Mouse (Mus musculus) ZHBTc4 (cell line): ENCODE data around the gene Clrn1.

Experiments
- DNase-seq: peaks from one replicate; pipeline ENCODE4 v3.0.0-alpha.2; 2011; ENCODE audit warnings: low read depth, low spot score

Gene Clrn1

DNA sequence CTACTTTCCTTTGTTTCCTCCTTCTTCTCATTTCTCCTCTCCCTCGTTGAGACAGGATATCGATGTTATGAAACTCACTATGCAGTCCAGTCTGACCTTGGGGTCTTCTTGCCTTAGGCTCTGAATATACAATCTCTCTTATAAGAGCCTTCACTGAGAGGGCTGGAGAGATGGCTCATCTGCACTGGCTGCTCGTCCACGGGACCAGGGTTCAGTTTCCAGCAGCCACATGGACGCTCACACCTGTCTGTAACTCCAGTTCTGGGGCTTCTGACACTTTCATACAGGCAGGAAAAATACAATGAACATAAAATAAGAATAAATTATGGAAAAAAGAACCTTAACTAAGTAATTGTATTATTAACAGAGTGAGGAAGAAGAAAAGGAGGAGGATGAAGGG lies 53.6 kb downstream of the Clrn1 start:
- no peak for DNase-seq

DNA sequence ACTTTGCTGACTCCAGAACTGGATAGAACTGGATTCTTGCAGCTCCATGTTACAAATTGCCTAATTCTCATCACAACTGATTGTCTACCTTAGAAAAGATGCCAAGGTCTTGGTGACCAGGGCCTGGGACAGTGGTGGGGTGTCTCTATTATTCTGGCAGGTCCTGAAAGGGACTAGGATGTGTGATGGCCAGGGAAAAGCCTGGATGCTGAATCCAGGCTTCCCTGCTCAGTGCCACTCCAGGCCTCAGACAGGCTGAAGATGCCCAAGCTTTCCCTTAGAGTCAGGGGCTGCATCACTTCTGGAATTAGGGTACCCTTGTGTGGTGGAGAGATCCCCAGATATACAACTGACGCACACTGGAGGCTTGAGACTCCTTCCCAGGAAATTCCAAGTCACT lies 55.2 kb downstream of the Clrn1 start:
- DNase-seq: no peak

DNA sequence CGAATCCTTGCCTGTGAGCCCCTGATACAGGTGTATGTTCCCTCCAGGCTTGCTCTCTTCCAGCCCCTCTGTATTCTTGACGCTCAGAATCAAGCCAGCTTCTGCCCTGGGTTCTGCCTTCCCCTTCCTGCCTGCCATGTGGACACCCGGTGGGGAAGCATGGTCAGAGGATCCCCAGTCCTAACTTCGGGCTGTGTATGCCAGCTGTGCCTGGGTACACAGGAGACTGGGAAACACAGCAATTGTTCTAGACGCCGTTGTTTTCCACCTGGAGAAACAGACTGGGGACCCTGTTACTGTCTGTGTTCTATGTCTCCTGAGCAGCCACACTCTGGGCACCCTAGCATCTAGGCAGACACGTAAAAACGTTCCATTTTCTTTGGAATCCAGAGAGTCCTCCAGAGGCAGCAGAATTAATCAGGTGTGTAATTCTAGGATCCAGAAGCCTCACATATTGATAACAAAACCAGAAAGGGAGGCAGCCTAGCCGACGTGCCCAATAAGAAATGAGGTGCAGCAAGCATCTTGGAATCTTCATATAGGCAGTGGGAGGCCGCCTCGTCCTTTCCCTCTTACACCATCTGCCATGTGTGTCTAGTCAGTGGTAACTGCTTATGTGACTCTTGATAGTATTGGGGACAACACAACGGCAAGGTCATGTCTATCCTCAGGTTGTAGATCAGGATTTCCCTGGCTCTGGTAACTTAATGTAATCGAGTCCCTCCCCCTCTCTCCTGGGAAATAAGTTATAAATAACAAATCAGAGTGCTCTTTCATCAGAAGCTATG lies 56.6 kb downstream of the Clrn1 start:
- DNase-seq: no peak

DNA sequence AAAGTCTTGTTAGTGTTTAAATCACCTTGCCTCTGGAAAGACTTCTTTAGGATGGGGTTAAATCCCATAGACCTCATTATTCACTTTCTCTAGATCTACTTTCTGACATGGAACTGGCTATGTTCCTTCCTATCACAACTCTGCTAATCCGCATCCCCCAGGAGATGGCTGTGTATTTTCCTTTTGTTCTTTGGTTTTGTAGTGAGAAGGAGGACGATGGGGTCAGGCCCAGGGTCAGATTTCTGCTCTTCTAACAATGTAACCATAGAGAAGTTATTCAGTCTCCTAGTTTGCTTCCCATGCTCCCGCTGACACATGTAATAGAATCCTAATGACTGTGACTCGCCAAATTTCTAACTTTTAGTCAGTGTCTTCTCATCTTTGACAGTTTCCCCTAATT lies 58.9 kb downstream of the Clrn1 start:
- DNase-seq: no peak

DNA sequence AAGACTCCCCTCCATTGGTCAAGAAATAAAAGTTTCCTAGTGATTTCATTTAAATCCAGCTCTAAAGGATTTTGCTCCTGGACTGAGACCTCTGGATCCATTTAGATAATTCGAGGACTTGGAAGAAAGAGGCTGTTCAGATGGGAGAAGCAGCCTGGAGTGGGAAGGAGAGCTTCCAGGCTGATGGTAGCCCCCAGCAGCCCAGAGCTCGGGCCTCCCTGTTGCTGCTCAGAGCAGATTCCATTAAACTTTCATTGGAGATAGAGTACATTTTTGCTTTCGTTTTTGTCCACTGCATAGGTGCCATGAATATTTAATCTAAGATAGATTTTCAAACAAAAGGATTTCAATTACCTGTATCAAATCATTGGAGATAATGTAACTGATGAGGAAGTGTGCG lies 62.9 kb downstream of the Clrn1 start, which contains the start of gene Mindy4b-ps:
Mindy4b-ps (minus strand) TSS at position 101 of the 400 bp plus-strand sequence.
- DNase-seq: no peak

DNA sequence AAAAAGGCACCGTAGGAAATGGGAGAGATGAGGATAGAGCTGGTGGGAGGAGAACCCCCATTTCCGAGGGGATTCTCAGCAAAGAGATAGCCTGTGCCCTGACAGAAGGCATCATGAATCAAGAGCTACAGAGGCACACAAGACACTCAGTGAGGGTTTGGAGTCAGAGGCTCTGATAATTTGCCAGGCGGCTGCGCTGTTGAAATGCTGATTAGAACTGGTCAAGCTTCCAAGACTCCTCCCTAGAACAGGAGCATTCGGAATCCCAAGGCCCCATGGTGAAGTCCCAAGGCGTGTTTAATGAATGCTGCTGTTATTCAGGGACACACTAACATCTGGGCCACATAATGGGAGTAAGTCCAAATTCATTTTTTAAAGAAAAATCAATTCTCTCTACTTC lies 67.8 kb downstream of the Clrn1 start:
- peak; percentile 35 for DNase-seq

DNA sequence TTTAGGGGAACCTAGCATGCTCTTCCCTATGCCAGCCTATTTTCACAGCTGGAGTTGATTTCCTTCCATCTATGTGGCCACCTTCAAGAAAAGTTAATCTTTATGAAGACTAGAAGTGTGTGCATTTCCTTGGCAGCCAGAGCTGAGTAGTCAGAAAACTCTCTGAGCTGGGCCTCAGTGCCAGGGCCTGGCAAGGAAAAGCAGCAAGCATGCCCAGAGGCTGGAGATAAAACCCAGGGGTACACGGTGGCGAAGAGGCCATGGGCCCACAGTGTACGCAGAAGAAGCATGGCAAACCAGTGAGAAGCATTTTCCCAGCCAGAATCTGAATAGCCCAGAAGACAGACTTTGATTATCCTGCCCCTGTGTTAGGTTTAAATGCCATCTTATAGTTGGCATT lies 70.9 kb downstream of the Clrn1 start:
- DNase-seq: no peak

DNA sequence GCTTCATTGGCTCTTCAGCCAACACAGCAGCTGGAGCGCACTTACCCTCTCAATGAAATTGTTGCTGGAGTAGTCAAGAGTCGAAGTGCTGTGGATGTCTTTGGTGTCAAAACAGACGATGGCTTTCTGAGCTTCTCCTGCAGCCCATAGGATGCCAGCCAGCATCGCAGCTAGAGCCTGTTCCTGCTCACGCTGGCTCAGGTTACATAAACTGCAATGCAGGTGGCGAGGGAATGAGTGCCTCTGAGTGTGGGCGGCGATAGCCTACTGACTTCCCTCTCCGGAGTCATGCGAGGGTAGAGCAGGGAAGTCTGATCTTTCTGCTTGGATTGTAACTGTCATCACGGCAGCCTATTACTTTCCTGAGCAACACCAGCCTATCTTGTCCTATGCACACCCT lies 74.8 kb downstream of the Clrn1 start:
- no peak for DNase-seq

DNA sequence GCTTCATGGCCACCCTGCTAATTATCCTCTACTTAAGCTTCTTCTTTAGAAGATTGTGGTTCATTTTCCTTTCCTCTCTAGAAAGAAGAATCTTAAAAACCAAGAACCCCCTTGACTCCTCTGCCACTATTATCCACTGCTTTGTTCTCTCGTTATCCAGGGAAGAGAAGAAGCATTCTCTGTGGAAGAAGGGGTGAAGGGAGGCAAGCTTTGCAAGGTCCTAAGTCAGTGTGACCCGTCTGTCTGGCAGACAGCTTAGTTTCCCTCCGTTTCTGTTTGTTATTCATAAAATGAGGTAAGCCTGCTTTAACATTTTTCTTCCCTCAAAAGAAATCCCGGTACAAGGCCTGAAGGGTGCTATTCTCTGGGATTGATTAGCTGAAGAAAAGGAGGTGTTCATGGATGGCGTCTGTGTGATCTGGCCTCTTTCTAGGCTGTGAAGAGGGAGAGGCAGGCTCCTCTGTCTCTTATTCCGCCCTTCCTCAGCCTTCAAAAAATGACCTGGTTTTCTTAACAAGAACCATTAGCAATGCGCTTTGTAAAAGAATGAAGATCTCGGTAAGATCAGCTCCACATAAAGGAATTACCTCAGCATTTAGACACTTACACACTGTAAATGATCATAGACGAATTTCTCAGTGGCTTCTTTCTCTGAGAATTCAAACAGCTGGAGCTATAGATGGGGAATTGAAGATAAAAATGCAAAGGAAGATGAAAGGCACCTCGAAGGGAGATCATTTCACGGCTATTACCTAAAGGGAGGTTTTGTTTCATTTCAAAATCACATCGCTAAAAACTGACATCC lies 75.8 kb downstream of the Clrn1 start:
- DNase-seq: no peak

DNA sequence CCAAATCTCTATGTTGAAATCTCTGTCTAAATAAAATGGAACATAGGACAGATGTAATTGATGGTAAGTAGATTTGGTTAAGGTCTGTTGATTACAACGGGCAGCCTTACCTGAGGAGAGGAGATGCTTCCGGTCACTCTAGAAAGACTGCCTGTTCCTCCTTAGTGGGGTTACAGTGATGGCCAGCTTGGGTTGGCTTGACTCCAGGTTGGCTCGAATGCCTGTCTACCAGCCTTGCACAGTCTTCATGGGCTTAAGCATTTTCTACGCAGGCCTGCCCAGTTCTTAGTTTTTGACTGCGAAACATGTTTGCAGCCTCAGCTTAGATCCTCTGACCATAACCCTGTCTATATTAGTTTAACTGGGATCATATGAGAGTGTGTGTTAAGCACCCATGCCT lies 76.5 kb downstream of the Clrn1 start:
- DNase-seq: no peak

DNA sequence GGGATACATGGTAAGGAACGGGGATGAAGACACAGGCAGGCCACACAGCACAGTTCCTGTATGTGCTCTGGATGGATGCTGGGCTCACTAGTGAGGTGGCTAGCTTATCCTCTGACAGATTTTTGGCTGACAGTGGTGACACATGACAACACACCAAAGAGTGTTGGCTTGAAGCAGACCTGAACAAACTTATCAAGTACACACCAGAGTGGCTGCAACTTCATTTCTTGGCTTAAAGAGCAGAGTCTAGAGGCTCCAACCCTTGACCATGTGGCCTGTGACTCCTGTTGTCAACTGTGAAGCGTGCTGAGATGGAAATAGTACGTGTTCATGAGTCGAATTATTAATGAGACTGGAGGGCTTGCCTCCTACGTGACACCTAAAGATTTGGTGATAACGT lies 80.4 kb downstream of the Clrn1 start:
- DNase-seq: no peak

DNA sequence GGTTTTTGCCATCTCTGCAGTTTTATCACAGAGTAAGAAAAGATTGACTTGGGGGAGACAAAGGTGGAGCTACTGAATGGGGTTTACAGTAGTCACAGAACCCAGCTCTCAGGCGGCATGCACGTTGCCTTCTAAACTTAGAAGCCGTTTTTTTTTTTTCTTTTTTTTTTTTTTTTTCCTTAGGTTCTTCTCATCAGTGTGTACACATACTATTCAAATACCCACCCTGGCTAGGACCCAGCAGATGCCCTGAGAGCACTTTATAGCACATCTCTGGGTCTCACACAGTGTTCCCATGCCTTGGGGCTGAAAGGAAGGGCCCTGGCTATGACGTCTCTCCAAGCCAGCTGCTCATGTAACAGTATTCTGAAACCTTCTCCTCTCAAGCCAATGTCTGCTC lies 86.5 kb downstream of the Clrn1 start:
- DNase-seq: no peak

DNA sequence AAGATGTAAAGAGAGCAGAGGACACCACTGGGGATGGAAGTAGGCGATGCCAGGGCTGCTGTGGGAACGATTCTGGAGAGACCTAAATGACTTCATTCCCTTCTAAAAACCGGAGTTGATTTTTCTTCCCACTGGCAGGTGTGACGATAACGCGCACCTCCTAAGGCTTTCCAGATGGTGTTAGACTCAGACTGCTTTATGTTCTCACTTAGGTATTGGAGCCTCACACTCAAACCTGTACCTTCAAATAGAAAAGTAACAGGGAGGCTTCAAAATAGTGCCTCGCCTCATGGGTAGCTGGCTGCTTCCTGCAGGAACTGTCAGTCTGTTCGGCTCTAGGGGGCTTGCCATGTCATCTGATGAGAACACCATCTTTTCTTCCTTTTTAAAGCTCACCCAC lies 86.9 kb downstream of the Clrn1 start:
- no peak for DNase-seq
